Mouse (Mus musculus) cerebellum, adult 2 months (tissue): ENCODE results near the gene Tmem213.

Experiments
- CTCF ChIP-seq: fragments of 200-500 bp; IDR thresholded peaks from 2 replicates; pipeline ENCODE4 v1.5.1; 2011; ENCODE audit warnings: low read depth, mild to moderate bottlenecking, control low read depth, low read length, moderate library complexity, borderline replicate concordance; ENCODE audit not compliant: insufficient read depth
- POLR2A ChIP-seq: fragments of 200-500 bp; IDR thresholded peaks from 2 replicates; pipeline ENCODE4 v1.6.1; 2011; ENCODE audit warnings: low read length, control low read depth, borderline replicate concordance; ENCODE audit not compliant: insufficient read depth

DNA sequence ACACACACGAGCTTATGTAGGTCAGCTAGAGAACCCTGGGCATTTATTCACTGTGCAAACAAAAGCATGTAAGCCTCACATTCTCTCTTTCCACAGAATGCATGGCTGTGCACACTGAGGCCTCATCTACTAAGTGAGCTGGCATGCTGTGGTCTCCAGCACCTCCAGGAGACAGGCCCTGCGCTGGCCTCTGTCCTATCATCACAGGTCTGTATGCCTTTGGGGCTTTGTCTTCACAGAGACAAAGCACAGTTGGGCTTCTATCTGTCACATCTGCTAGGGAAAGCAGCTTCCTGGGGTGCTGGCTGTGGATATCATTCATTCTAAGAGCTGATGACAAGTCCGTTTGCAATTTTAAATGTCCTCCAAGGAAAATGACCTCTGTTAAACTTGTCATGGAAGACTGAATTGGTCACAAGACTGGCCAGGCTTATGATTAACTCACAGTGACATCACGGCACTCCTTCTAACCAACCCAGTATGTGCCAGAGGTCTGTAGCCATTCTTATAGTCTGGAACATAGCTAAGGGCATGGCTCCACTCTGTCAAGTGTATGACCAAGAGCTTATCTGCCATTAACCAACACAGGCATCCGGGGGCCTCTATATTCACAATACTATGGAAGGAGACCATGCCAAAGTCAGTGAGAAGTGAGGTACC, 36.8 kb upstream of the Tmem213 start:
- TF ChIP-seq CTCF (no peak), POLR2A (no peak)
